Mouse (Mus musculus) heart, embryonic 15.5 days (tissue): ENCODE results near the gene Gm10229. TPM values are rescaled to one million over a fixed set of nuclear protein-coding genes. Genes with fewer than 3 reads are reported as not detected.
"Not testable (repeated sequence)": the region's sequence is repeated elsewhere in the genome, so short reads cannot be mapped to it uniquely, and the experiment has no call there.

Experiments used
- ATAC-seq: fragments of 200-750 bp; cut with Nextera tagmentation; replicated peaks from 2 replicates; pipeline ENCODE4 v1.8.0; 2017; ENCODE audit warnings: low read depth, moderate TSS enrichment; ENCODE audit not compliant: insufficient number of reproducible peaks, insufficient read depth, low FRiP score
- H3K27ac ChIP-seq: fragments of 300-500 bp; sonication (generic); 2 replicates; pipeline ENCODE4 v1.5.1; 2015; ENCODE audit warnings: mild to moderate bottlenecking, inconsistent platforms
- H3K27me3 ChIP-seq: fragments of 300-500 bp; sonication (generic); 2 replicates; pipeline ENCODE4 v1.6.1; 2015; ENCODE audit warnings: inconsistent platforms
- H3K36me3 ChIP-seq: fragments of 300-500 bp; sonication (generic); 2 replicates; pipeline ENCODE4 v1.6.1; 2015; ENCODE audit warnings: mild to moderate bottlenecking, inconsistent platforms
- H3K4me1 ChIP-seq: fragments of 300-500 bp; sonication (generic); replicated peaks from 2 replicates; pipeline ENCODE4 v1.6.1; 2015; ENCODE audit warnings: inconsistent platforms
- H3K4me2 ChIP-seq: fragments of 300-500 bp; sonication (generic); 2 replicates; pipeline ENCODE4 v1.6.1; 2015; ENCODE audit warnings: inconsistent platforms, mild to moderate bottlenecking, moderate library complexity
- H3K4me3 ChIP-seq: fragments of 300-500 bp; sonication (generic); 2 replicates; pipeline ENCODE4 v1.5.1; 2015; ENCODE audit warnings: mild to moderate bottlenecking, inconsistent platforms
- H3K9ac ChIP-seq: fragments of 300-500 bp; sonication (generic); 2 replicates; pipeline ENCODE4 v1.6.1; 2015; ENCODE audit warnings: mild to moderate bottlenecking, inconsistent platforms
- H3K9me3 ChIP-seq: fragments of 300-500 bp; sonication (generic); replicated peaks from 2 replicates; pipeline ENCODE4 v1.6.1; 2016; ENCODE audit warnings: inconsistent platforms
- WGBS: fragments of 180-500 bp; shearing (Covaris S2); methylation state at CpG from one replicate; pipeline ENCODE4 v1.1.7; 2015; ENCODE audit warnings: mixed read lengths; 5-methylcytosine and 5-hydroxymethylcytosine counted together
- polyA plus RNA-seq: library from polyadenylated mRNA; unstranded; fragments of >200 nt; fragmentation: Nextera tagmentation; extraction: Ambion mirVana; gene quantifications from 2 replicates; pipeline ENCODE4 v1.2.1, GENCODE M21; 2015

The Gm10229 gene
- not detected in 2 replicates for polyA plus RNA-seq

DNA sequence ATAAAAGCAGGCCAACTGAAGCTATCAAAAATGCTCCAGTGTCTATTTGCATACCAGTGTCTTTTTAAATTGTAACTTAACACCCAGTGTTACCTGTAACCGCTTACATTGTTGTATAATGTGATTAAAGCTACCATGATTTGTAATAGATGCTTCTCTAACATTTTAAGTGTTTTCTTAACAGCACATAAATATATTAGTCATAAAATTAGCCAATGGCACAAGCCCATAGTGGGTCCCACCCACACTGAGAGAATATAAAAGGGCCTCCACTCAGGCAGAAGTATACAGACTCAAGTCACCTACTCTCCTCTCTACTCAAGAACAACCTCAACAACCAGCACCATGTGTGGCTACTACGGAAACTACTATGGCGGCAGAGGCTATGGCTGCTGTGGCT lies at the start of gene Gm10229:
Gene Gm10229 (plus strand): TSS at position 301 of the 400 bp plus-strand sequence.
- 82% methylated on average over 3 of the region's 3 CpGs for WGBS
- H3K4me3 ChIP-seq, H3K27ac ChIP-seq, H3K9me3 ChIP-seq, H3K27me3 ChIP-seq, H3K4me2 ChIP-seq, H3K9ac ChIP-seq, H3K4me1 ChIP-seq, H3K36me3 ChIP-seq, ATAC-seq: not testable (repeated sequence)

DNA sequence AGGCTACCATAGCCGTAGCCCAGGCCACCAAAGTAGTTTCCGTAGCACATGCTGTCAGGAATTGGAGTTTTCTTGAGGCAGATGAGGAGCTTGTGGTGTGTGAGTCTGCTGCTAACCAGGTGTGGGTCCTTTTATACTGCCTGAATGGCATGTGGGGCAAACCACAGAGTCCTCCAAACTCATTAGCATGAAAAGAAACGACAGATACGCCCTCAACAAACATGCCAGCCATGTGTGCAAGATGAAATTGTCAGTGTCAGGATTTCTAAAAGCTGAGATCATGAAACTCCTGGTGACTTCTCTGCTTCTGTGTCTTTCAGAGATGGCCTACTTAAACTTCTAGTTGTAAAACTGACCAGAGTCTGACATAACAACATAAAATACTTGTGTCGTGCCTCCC lies 4.4 kb upstream of the Gm10229 start, which contains the start of gene Krtap22-2:
Gene Krtap22-2 (minus strand): TSS at position 101 of the 400 bp plus-strand sequence.
- ATAC-seq: no peak
- no peak within 1 kb of the TSS for H3K9ac ChIP-seq
- H3K4me2 ChIP-seq: no peak within 1 kb of the TSS
- no peaks in the 10 kb centered on the region for H3K27me3 ChIP-seq
- no peak within 1 kb of the TSS for H3K4me3 ChIP-seq
- H3K9me3 ChIP-seq: no peaks in the 10 kb centered on the region
- H3K36me3 ChIP-seq: no peaks in the 10 kb centered on the region
- H3K27ac ChIP-seq: no peak within 1 kb of the TSS
- no peaks in the 10 kb centered on the region for H3K4me1 ChIP-seq
- 77% methylated on average over 5 of the region's 5 CpGs for WGBS

DNA sequence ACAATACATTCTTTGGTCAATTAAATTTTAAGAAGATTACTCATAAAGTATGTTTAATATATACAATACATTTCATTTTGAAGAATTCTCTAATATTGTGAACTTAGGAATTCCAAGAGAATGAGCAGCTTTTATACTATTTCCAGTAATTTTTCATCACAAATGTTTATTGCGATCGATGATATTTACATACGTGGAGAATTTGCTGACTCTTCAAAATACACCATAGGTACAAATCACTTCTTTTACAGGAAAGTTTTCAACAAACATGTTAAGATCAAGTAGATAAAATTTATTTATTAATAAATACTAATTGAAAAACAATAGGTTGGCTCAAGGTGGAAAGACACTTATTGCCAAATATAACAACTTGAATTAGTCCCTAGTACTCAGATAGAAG lies 1.1 kb upstream of the Gm10229 start:
- Histone ChIP-seq H3K4me2 (no peak overlapping the region), H3K9ac (no peak overlapping the region), H3K9me3 (no peaks in the 10 kb centered on the region), H3K36me3 (no peaks in the 10 kb centered on the region), H3K27ac (no peak overlapping the region), H3K4me3 (no peak overlapping the region), H3K27me3 (no peaks in the 10 kb centered on the region), H3K4me1 (no peaks in the 10 kb centered on the region)
- no peak for ATAC-seq
- 94% methylated on average over 3 of the region's 3 CpGs for WGBS

DNA sequence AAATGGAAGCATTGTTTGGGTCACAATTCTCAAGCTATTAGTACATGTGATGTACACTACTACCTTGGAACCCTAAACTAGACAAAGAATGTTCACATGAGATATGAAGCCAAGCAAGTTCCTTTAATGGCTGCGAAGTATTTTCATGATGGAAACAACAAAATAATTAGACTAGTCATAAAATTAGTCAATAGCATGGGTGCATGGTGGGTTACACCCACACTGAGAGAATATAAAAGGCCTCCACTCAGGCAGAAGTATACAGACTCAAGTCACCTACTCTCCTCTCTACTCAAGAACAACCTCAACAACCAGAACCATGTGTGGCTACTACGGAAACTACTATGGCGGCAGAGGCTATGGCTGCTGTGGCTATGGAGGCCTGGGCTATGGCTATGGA lies 16.3 kb downstream of the Gm10229 start, which contains the start of gene Krtap6-1:
Gene Krtap6-1 (plus strand): TSS at position 301 of the 400 bp plus-strand sequence.
- WGBS: 83% methylated on average over 3 of the region's 3 CpGs
- not testable (repeated sequence) for H3K4me1 ChIP-seq, ATAC-seq, H3K4me3 ChIP-seq, H3K4me2 ChIP-seq, H3K36me3 ChIP-seq, H3K27me3 ChIP-seq, H3K9me3 ChIP-seq, H3K9ac ChIP-seq, H3K27ac ChIP-seq

DNA sequence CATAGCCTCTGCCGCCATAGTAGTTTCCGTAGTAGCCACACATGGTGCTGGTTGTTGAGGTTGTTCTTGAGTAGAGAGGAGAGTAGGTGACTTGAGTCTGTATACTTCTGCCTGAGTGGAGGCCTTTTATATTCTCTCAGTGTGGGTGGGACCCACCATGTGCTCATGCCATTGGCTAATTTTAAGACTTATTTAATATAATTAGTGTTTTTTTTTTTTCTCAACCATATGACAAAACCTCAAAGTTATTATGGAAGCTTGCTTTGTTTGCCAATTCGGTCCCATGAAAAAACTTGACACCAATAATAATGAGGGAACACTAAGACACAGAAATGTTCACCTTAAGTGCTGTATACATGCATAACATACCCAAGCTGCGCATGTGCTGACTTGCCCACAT lies 26.3 kb downstream of the Gm10229 start, which contains the start of gene Gm10228:
Gene Gm10228 (minus strand): TSS at position 101 of the 400 bp plus-strand sequence.
- not testable (repeated sequence) for H3K27ac ChIP-seq, H3K27me3 ChIP-seq, H3K9me3 ChIP-seq, H3K36me3 ChIP-seq, H3K4me1 ChIP-seq, H3K4me2 ChIP-seq, ATAC-seq, H3K9ac ChIP-seq, H3K4me3 ChIP-seq
- 81% methylated on average over 2 of the region's 4 CpGs for WGBS

DNA sequence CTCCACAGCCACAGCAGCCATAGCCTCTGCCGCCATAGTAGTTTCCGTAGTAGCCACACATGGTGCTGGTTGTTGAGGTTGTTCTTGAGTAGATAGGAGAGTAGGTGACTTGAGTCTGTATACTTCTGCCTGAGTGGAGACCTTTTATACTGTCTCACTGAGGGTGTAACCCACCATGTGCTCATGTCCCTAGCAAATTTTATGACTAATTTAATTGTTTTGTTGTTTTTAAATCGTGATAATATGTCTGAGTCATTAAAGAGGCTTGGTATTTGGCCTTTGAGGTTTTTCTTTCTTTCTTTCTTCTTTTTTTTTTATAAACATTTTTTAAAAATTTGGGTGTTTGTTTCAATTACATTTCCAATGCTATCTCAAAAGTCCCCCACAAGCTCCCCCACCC lies 32.7 kb downstream of the Gm10229 start, which contains the start of gene Krtap6-5:
Gene Krtap6-5 (minus strand): TSS at position 101 of the 400 bp plus-strand sequence.
- 72% methylated on average over 3 of the region's 3 CpGs for WGBS
- Histone ChIP-seq H3K4me1 (no peaks in the 10 kb centered on the region), H3K9me3 (no peaks in the 10 kb centered on the region; the same call in 1 of the 2 replicates)

DNA sequence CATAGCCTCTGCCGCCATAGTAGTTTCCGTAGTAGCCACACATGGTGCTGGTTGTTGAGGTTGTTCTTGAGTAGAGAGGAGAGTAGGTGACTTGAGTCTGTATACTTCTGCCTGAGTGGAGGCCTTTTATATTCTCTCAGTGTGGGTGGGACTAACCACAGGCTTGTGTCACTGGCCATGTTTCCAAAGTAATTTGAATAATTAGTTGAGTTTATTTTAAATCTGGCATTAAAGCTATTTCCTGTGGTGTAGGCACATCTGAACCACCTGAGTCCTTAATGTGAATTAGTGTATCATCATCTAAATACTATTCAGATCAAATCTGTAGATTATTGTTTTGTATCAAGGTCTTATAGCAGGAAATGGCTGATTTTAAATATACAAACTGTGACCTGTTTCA lies 48.8 kb downstream of the Gm10229 start, which contains the start of gene 1110025L11Rik:
Gene 1110025L11Rik (minus strand): TSS at position 101 of the 400 bp plus-strand sequence.
- H3K36me3 ChIP-seq, H3K4me3 ChIP-seq: not testable (repeated sequence)
- WGBS: no CpG with 5 or more reads among the region's 2 CpGs

More for the DNA sequence above, 32.7 kb downstream of the Gm10229 start, which contains the start of gene Krtap6-5:
- Histone ChIP-seq H3K9ac (no peak within 1 kb of the TSS), H3K4me2 (no peak within 1 kb of the TSS), H3K27me3 (no peaks in the 10 kb centered on the region), H3K36me3 (no peaks in the 10 kb centered on the region), H3K27ac (no peak within 1 kb of the TSS), H3K4me3 (no peak within 1 kb of the TSS)
- no peak for ATAC-seq

More for the DNA sequence above, 48.8 kb downstream of the Gm10229 start, which contains the start of gene 1110025L11Rik:
- not testable (repeated sequence) for H3K4me1 ChIP-seq, H3K4me2 ChIP-seq, H3K27me3 ChIP-seq, ATAC-seq, H3K9me3 ChIP-seq, H3K27ac ChIP-seq, H3K9ac ChIP-seq

Other genes starting within 250 kb of the Gm10229 start
- gene 2310057N15Rik, start 241.1 kb upstream of the Gm10229 start, polyA plus RNA-seq: not detected in 2 replicates
- not detected in 2 replicates for gene Gm5965, start 237.4 kb upstream of the Gm10229 start, polyA plus RNA-seq
- not detected in 2 replicates for gene Gm20741, start 203.1 kb upstream of the Gm10229 start, polyA plus RNA-seq
- gene Krtap15, start 195.1 kb upstream of the Gm10229 start, polyA plus RNA-seq: not detected in 2 replicates
- not detected in 2 replicates for gene Krtap14, start 189.1 kb upstream of the Gm10229 start, polyA plus RNA-seq
- not detected in 2 replicates for gene Krtap19-1, start 145.9 kb upstream of the Gm10229 start, polyA plus RNA-seq
- gene Krtap19-2, start 141.0 kb upstream of the Gm10229 start, polyA plus RNA-seq: not detected in 2 replicates
- not detected in 2 replicates for gene Krtap19-3, start 137.2 kb upstream of the Gm10229 start, polyA plus RNA-seq
- gene Krtap19-4, start 130.2 kb upstream of the Gm10229 start, polyA plus RNA-seq: not detected in 2 replicates
- gene Krtap19-5, start 118.8 kb upstream of the Gm10229 start, polyA plus RNA-seq: not detected in 2 replicates
- not detected in 2 replicates for gene Krtap19-9b, start 83.0 kb upstream of the Gm10229 start, polyA plus RNA-seq
- not detected in 2 replicates for gene Krtap16-3, start 52.4 kb upstream of the Gm10229 start, polyA plus RNA-seq
- not detected in 2 replicates for gene Krtap22-2, start 4.5 kb upstream of the Gm10229 start, polyA plus RNA-seq
- not detected in 2 replicates for gene Krtap6-1, start 16.4 kb downstream of the Gm10229 start, polyA plus RNA-seq
- gene Gm10228, start 26.2 kb downstream of the Gm10229 start, polyA plus RNA-seq: not detected in 2 replicates
- gene Krtap6-5, start 32.6 kb downstream of the Gm10229 start, polyA plus RNA-seq: not detected in 2 replicates
- gene 1110025L11Rik, start 48.7 kb downstream of the Gm10229 start, polyA plus RNA-seq: not detected in 2 replicates
- not detected in 2 replicates for gene Krtap6-3, start 68.7 kb downstream of the Gm10229 start, polyA plus RNA-seq
- not detected in 2 replicates for gene Gm6358, start 125.6 kb downstream of the Gm10229 start, polyA plus RNA-seq
- gene Gm10061, start 135.8 kb downstream of the Gm10229 start, polyA plus RNA-seq: not detected in 2 replicates
- not detected in 2 replicates for gene Gm9789, start 142.7 kb downstream of the Gm10229 start, polyA plus RNA-seq
- not detected in 2 replicates for gene Gm7735, start 154.2 kb downstream of the Gm10229 start, polyA plus RNA-seq
- not detected in 2 replicates for gene 1110057P08Rik, start 159.5 kb downstream of the Gm10229 start, polyA plus RNA-seq
- gene Krtap20-2, start 190.6 kb downstream of the Gm10229 start, polyA plus RNA-seq: not detected in 2 replicates